Mouse (Mus musculus) CH12.LX (cell line): ENCODE measurements around the gene Ppard. TPM values are rescaled to one million over a fixed set of nuclear protein-coding genes. Genes with fewer than 3 reads are reported as not detected.
A peak's percentile ranks its signal among the peaks of the same experiment; 100 is the strongest.

Source experiments
- DNase-seq: peaks from one replicate; pipeline ENCODE4 v3.0.0-alpha.2; 2013; ENCODE audit errors: extremely low read depth
- H3K27ac ChIP-seq: 2 replicates; pipeline ENCODE4 v1.5.1; 2012; ENCODE audit warnings: low read depth, mild to moderate bottlenecking, control low read depth, moderate library complexity; ENCODE audit not compliant: insufficient read depth
- H3K27me3 ChIP-seq: replicated peaks from 2 replicates; pipeline ENCODE3; 2012; ENCODE audit warnings: inconsistent platforms
- H3K36me3 ChIP-seq, 2 experiments: replicated peaks in 1 of 2; 2 replicates each; pipeline versions ENCODE3 to v1.6.1; 2012; ENCODE audit warnings: inconsistent platforms in 1 of 2, low read length in 1 of 2, mild to moderate bottlenecking in 1 of 2, mixed read lengths in 1 of 2, moderate library complexity in 1 of 2; ENCODE audit not compliant: control insufficient read depth in 1 of 2, insufficient read depth in 1 of 2
- H3K4me1 ChIP-seq, 2 experiments: 2 replicates each; pipeline ENCODE4 v1.6.1; 2012; ENCODE audit warnings: inconsistent platforms in 1 of 2, moderate library complexity in 1 of 2; ENCODE audit not compliant: insufficient read depth in 2 of 2, control insufficient read depth in 1 of 2
- H3K4me2 ChIP-seq: 2 replicates; pipeline ENCODE4 v1.6.1; 2012; ENCODE audit warnings: low read depth, mild to moderate bottlenecking, control low read depth; ENCODE audit not compliant: poor library complexity, insufficient read depth, severe bottlenecking
- H3K4me3 ChIP-seq, 3 experiments: fragments of 150-350 bp in 1 of 3; sonication (generic) in 1 of 3; replicated peaks in 1 of 3; 2 replicates each; pipeline versions ENCODE3 to v1.5.1; 2011 to 2012; ENCODE audit warnings: low read depth in 2 of 3, low read length in 2 of 3, mild to moderate bottlenecking in 2 of 3, moderate library complexity in 2 of 3, control low read depth in 1 of 3, improper control_type of control experiment in 1 of 3, inconsistent platforms in 1 of 3, mixed read lengths in 1 of 3; ENCODE audit not compliant: poor library complexity in 1 of 3
- H3K79me2 ChIP-seq: replicated peaks from 2 replicates; pipeline ENCODE4 v1.6.1; 2012; ENCODE audit warnings: mild to moderate bottlenecking, moderate library complexity; ENCODE audit not compliant: control insufficient read depth, poor library complexity, insufficient read depth, severe bottlenecking; ENCODE audit errors: extremely low read depth
- H3K9ac ChIP-seq: 2 replicates; pipeline ENCODE4 v1.6.1; 2012; ENCODE audit warnings: low read depth, mild to moderate bottlenecking, control low read depth, moderate library complexity; ENCODE audit not compliant: insufficient read depth
- H3K9me3 ChIP-seq: replicated peaks from 2 replicates; pipeline ENCODE3; 2012; ENCODE audit warnings: low read length, inconsistent platforms, mixed read lengths
- BHLHE40 ChIP-seq: IDR thresholded peaks from 2 replicates; pipeline ENCODE4 v1.6.1; 2011; ENCODE audit warnings: mild to moderate bottlenecking, low read depth, low read length, improper control_type of control experiment
- CHD2 ChIP-seq: IDR thresholded peaks from 2 replicates; pipeline ENCODE4 v1.6.1; 2011; ENCODE audit warnings: low read length, improper control_type of control experiment
- ELF1 ChIP-seq: IDR thresholded peaks from 2 replicates; pipeline ENCODE4 v1.6.1; 2014; ENCODE audit warnings: low read depth, mild to moderate bottlenecking, inconsistent platforms, low read length, improper control_type of control experiment
- EP300 ChIP-seq: IDR thresholded peaks from 2 replicates; pipeline ENCODE4 v1.6.1; 2011; ENCODE audit warnings: low read length, improper control_type of control experiment
- ETS1 ChIP-seq: conservative IDR thresholded peaks from 2 replicates; pipeline ENCODE4 v1.6.1; 2012; ENCODE audit warnings: low read depth, mild to moderate bottlenecking, inconsistent platforms, low read length, improper control_type of control experiment, moderate library complexity
- IRF4 ChIP-seq: IDR thresholded peaks from 2 replicates; pipeline ENCODE4 v1.6.1; 2014; ENCODE audit warnings: low read depth, mild to moderate bottlenecking, inconsistent platforms, low read length, improper control_type of control experiment
- JUN ChIP-seq: IDR thresholded peaks from 2 replicates; pipeline ENCODE4 v1.6.1; 2011; ENCODE audit warnings: low read depth, mild to moderate bottlenecking, low read length, improper control_type of control experiment, moderate library complexity; ENCODE audit not compliant: insufficient read depth
- JUND ChIP-seq: conservative IDR thresholded peaks from 2 replicates; pipeline ENCODE4 v1.6.1; 2011; ENCODE audit warnings: low read depth, low read length, improper control_type of control experiment
- MAFK ChIP-seq: IDR thresholded peaks from 2 replicates; pipeline ENCODE4 v1.6.1; 2011; ENCODE audit warnings: low read length, improper control_type of control experiment; ENCODE audit not compliant: insufficient replicate concordance
- MAZ ChIP-seq: IDR thresholded peaks from 2 replicates; pipeline ENCODE4 v1.6.1; 2012; ENCODE audit warnings: low read depth, mild to moderate bottlenecking, inconsistent platforms, low read length, improper control_type of control experiment, moderate library complexity
- NELFE ChIP-seq: IDR thresholded peaks from 2 replicates; pipeline ENCODE4 v1.6.1; 2011; ENCODE audit warnings: low read depth, low read length, improper control_type of control experiment
- NRF1 ChIP-seq: IDR thresholded peaks from 2 replicates; pipeline ENCODE4 v1.6.1; 2014; ENCODE audit warnings: low read depth, mild to moderate bottlenecking, inconsistent platforms, low read length, improper control_type of control experiment, moderate library complexity
- POLR2A ChIP-seq: IDR thresholded peaks from 2 replicates; pipeline ENCODE4 v1.6.1; 2011; ENCODE audit warnings: low read depth, mild to moderate bottlenecking, improper control_type of control experiment, low read length
- POLR2AphosphoS2 ChIP-seq: IDR thresholded peaks from 2 replicates; pipeline ENCODE4 v1.6.1; 2011; ENCODE audit warnings: low read depth, low read length, improper control_type of control experiment
- RAD21 ChIP-seq: IDR thresholded peaks from 2 replicates; pipeline ENCODE4 v1.6.1; 2011; ENCODE audit warnings: low read depth, mild to moderate bottlenecking, low read length, improper control_type of control experiment, moderate library complexity
- RCOR1 ChIP-seq: conservative IDR thresholded peaks from 2 replicates; pipeline ENCODE4 v1.6.1; 2012; ENCODE audit warnings: low read depth, mild to moderate bottlenecking, inconsistent platforms, low read length, improper control_type of control experiment
- SIN3A ChIP-seq: IDR thresholded peaks from 2 replicates; pipeline ENCODE4 v1.6.1; 2012; ENCODE audit warnings: low read length, improper control_type of control experiment, inconsistent platforms
- TCF12 ChIP-seq: IDR thresholded peaks from 2 replicates; pipeline ENCODE4 v1.6.1; 2014; ENCODE audit warnings: low read depth, mild to moderate bottlenecking, inconsistent platforms, low read length, improper control_type of control experiment
- UBTF ChIP-seq: IDR thresholded peaks from 2 replicates; pipeline ENCODE4 v1.6.1; 2012; ENCODE audit warnings: low read depth, mild to moderate bottlenecking, inconsistent platforms, low read length, improper control_type of control experiment, moderate library complexity
- ZNF384 ChIP-seq: IDR thresholded peaks from 2 replicates; pipeline ENCODE4 v1.6.1; 2012; ENCODE audit warnings: low read depth, low read length, improper control_type of control experiment, inconsistent platforms
- dilution Hi-C: fragments of 300-500 bp; cut with MboI; formaldehyde crosslinking; loops from 2 replicates; pipeline ENCODE4 v1.14.3; 2020; ENCODE audit warnings: low sequenced_read_pairs; ENCODE audit not compliant: extremely low pct_unique_long_range_greater_than_20kb, extremely low pct_ligation_motif_present
- in situ Hi-C: fragments of 300-500 bp; cut with MboI; formaldehyde crosslinking; loops from 3 replicates; pipeline ENCODE4 v1.14.3; 2019; ENCODE audit warnings: low sequenced_read_pairs, low pct_ligation_motif_present, low pct_unique_long_range_greater_than_20kb, mixed read lengths
- polyA plus RNA-seq: library from polyadenylated mRNA; unstranded; fragments of >175 nt; gene quantifications from 2 replicates; pipeline ENCODE4 v1.2.1, GENCODE M21; 2012; ENCODE audit warnings: low read depth; ENCODE audit not compliant: insufficient read length
- total RNA-seq, 2 experiments: library from RNA; depleted of rRNA; stranded (reverse); fragments of 300-350 nt in 1 of 2; fragments of >200 nt in 1 of 2; gene quantifications; 2 replicates each; pipeline ENCODE4 v1.2.3; 2012 to 2014

Gene Ppard
- total and polyA plus RNA-seq, 3 experiments, result 2.9 to 15.5 (median 7.3) TPM

- Histone ChIP-seq H3K4me2 (peak overlapping the region; percentile 73), H3K27ac (peak overlapping the region; percentile 87), H3K79me2 (0 out of 2 replicates have a peak, but pooled peaks cover 2% of the 10 kb centered on the region), H3K4me3 (peak overlapping the region in 1 of 3 experiments; percentile 16), H3K4me1 (peaks cover 4 to 54% of the 10 kb centered on the region in 2 experiments; a peak in 3 of 4 replicates), H3K9ac (peak overlapping the region; percentile 36; the same call in 1 of the 2 replicates), H3K9me3 (no peaks in the 10 kb centered on the region), H3K36me3 (peaks cover 15 to 16% of the 10 kb centered on the region in 2 experiments), H3K27me3 (no peaks in the 10 kb centered on the region)
- DNase-seq, result peak; percentile 90
- in situ Hi-C loops, result loop anchor here (25.0 kb wide), 1 partner anchor 224 kb away; the partner anchor contains the start of gene Tcp11
- dilution Hi-C loops, result no loop called here
- TF ChIP-seq RAD21 (no peak), RCOR1 (no peak; the same call in 1 of the 2 replicates), UBTF (no peak), NRF1 (no peak), MAZ (peak; percentile 27; the same call in 1 of the 2 replicates), ELF1 (no peak), SIN3A (no peak; the same call in 1 of the 2 replicates), EP300 (peak; percentile 76; the same call in 1 of the 2 replicates), JUND (peak; percentile 57; the same call in 1 of the 2 replicates), POLR2A (peak; percentile 57), TCF12 (peak; percentile 76), JUN (peak; percentile 27; the same call in 1 of the 2 replicates), ZNF384 (peak; percentile 37; the same call in 1 of the 2 replicates), CHD2 (peak; percentile 66; the same call in 1 of the 2 replicates), IRF4 (peak; percentile 93), MAFK (no peak), ETS1 (peak; percentile 62), BHLHE40 (peak; percentile 19; the same call in 1 of the 2 replicates), POLR2AphosphoS2 (no peak), NELFE (peak; percentile 30; the same call in 1 of the 2 replicates)
These were observed 79.0 kb downstream of the Ppard start for GRCm38 (mm10) chr17:28311366-28312132.
